Mouse (Mus musculus) mesoderm, embryonic 11.5 days (tissue): ENCODE data around the gene Gpr19.

ENCODE experiments used
- DNase-seq: peaks from one replicate; pipeline ENCODE4 v3.0.0-alpha.2; 2012; ENCODE audit warnings: low read depth, low spot score

The Gpr19 gene

GRCm38 (mm10) chr6:134923670-134924069 lies 25.3 kb upstream of the Gpr19 start:
- no peak for DNase-seq

- no peak for DNase-seq
These were observed 24.3 kb upstream of the Gpr19 start for GRCm38 (mm10) chr6:134922511-134923195.

DNA sequence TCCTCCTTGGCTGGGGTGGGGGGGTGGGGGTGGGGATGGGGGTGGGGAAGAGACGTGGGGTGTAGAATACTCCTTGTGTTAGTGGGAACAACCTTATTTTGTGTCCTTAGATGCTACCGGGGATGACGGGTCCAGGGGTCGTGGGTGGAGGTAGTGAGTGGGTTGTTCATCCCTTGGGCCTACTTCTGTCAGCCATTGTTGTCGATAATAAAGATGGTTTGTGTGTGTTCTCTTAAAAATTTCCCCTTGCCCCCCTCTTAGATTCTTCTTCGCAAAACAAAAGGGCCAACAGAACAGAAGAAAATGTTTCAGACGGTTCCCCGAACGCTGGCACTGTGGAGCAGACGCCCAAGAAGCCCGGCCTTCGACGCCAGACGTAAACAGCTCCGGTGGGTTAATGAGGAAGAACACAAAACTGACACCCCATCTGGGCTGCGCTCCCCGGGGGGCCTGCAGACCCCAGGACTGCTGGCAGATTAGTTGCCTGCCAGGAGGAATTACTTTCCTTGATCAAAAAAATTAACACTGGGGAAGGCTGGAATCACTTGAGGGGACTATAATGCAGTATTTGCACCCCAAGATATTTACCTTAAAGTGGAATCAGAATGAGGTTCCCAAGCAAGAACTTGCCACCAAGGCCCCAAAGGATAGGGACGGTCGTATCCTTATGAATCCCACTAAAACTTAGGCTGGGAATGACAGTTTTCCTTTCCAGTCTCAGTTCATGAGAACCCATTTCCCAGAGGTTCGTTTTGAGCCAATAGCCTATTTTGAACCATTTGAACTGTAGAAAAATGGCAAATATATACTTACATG lies 23.5 kb upstream of the Gpr19 start:
- no peak for DNase-seq

GRCm38 (mm10) chr6:134921014-134921694 lies 22.8 kb upstream of the Gpr19 start:
- no peak for DNase-seq

DNA sequence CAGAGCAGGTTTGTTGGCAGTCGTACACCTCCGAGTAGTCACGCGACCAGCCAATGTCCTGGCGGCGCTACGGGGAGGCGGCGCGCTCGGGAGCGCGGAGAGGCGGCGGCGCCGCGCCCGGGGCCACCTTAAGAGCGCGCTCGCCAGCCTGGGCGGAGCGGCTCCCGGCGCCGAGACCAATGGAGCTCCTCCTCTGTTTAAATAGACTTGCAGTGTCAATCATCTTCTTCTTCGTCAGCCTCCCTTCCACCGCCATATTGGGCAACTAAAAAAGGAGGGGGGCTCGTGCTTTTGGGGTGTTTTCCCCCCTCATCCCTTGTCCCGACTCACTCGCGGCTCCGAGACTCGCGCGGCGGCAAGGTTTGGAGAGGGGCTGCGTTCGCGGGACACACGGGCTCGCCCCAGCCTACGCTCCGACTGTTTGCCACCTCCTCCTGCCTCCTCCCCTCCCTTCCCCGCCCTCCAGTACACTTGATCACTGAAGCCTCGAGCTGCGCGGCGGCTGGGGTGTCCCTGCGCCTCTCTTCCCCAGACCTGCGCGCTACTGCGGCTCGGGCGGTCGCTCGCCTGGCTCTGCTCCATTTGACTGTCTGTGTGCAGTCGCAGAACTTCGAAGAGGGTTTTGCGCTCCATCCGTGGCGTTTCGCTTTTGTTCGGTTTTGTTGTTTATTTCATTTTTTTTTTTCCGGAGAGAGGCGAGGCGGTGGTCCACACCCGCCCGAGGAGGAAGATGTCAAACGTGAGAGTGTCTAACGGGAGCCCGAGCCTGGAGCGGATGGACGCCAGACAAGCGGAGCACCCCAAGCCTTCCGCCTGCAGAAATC lies 22.0 kb upstream of the Gpr19 start, which contains the start of gene Cdkn1b:
Cdkn1b (plus strand) TSS at position 212 of the 824 bp plus-strand sequence.
- peak; percentile 92 for DNase-seq

GRCm38 (mm10) chr6:134919511-134920189 lies 21.3 kb upstream of the Gpr19 start:
- DNase-seq: no peak

DNA sequence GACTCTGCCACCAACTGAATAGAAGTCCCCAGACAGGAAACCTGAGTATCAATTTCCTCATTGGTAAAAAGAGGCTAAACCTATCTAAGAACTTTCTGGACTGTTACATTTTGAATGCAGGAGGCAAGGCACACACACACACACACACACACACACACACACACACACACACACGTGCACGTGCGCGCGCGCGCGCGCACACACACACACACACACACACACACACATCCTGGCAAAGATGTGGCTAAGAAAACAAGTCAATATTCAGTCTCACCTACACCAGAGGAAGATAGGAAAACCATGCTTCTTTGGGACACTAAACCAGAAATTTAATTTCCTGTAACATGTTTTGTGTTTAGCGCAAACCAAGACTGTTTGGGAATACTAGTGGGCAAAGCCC lies 20.4 kb upstream of the Gpr19 start:
- DNase-seq: no peak

DNA sequence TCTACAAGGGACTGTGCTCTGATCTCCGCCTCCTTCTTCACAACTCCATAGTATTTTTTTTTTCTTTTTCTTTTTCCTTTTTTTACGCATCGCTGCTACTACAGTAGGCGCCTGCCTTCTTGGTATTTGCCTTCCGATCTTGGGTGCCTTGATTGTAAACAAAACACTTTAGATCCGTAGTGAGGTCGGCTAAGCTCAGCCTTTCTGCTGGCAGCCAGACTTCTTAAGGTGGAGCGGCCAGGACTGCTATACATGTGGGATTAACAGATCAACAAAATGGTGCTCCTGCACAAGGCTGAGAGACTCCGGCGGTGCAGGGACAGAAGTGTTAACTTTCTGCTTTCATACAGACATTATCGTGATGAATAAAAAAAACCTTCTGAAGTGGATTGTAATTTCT lies 18.7 kb upstream of the Gpr19 start:
- DNase-seq: no peak

- DNase-seq: no peak
These were observed 18.3 kb upstream of the Gpr19 start for GRCm38 (mm10) chr6:134916641-134917040.

DNA sequence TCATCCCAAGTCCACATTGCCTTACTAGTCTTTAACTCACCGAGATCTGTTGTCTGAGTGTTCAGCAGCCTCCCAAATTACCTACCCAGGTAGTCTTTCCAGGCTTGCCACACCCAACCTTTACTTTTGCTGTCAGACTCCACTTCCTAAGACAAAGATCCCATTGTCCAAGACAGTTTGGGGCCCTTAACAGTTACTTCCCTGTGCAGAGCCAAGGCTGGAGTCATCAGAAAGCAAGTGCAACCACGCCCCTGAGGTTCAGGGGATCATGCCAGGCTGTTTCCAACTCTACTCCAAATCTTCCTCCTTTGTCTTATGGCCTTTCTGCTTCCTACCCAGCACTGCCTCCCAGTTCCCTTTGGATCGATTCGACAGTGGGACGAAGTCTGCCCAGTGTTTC lies 16.1 kb upstream of the Gpr19 start:
- DNase-seq: no peak

DNA sequence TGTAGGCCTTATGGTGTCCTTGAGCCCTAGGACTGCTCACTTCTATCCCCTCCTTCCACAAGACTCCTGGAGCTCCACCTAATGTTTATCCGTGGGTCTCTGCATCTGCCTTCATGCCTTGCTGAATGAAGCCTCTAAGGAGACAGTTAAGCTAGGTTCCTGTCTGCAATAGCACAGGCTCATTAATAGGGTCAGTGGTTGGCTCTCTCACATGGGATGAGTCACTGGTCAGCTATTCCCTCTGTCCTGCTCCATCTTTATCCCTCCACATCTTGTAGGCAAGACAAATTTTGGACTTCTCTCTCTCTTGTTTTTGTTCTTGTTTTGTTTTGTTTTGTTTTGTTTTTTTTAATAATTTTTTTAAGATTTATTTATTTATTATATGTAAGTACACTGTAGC lies 7.4 kb upstream of the Gpr19 start:
- DNase-seq: no peak

- no peak for DNase-seq
These were observed 5.8 kb upstream of the Gpr19 start for GRCm38 (mm10) chr6:134903891-134904884.

DNA sequence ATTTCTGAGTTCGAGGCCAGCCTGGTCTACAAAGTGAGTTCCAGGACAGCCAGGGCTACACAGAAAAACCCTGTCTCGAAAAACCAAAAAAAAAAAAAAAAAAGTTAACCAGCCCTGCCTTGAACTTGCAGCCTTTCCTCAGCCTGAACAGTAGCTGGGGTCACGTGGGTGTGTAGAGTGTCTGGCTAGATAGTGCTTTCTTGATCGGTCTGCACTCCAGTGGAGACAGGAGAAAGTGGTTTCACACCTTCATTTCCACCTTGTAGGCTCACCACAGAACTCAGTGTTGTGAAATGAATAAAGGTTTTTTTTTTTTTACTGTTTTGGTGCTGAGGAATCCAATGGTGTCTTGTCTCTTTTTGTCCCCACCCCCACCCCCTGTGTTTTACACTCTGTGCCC lies 5.0 kb upstream of the Gpr19 start:
- DNase-seq: no peak

- DNase-seq: peak; percentile 94
These were observed 809 bp downstream of the Gpr19 start for GRCm38 (mm10) chr6:134897443-134898094.

DNA sequence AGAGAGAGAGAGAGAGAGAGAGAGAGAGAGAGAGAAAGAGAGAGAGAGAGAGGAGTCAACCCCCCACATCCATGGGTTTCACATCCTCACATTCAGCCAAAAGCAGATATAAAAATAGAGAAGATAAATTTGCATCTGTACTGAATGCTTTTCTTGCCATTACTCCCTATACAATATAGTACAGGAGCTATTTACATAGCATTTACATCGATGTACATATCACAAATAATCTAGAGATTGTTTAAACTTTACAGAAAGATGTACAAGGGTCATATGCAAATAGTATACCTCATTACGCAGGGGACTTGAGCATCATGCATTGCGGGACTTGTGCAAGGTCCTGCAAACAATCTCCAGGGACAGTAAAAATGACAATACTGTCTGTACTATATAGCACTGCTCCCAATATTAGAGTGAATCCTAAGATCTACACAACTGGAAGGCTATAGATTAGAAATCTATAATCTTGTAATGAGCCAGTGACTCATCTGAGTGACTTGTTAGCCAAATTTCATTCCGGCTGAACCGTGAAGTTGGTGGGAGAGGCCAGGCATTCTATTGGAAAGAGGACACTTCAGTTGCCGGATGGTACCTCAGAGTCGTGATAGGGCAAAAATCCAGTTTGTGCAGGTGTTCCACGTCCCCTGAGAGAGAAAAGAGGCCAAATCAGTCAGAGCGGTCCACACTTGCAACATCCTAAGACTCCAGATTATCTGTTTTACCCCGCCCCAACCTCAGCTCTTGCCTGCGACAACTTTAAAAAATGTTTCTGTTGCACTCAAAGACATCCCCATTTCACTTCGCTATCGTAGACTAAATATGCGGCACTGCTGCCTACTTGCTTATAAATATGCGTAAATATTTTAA lies 1.6 kb downstream of the Gpr19 start:
- DNase-seq: no peak

GRCm38 (mm10) chr6:134890436-134890835 lies 7.9 kb downstream of the Gpr19 start:
- no peak for DNase-seq

- DNase-seq: no peak
These were observed 8.6 kb downstream of the Gpr19 start for GRCm38 (mm10) chr6:134889763-134890162.

GRCm38 (mm10) chr6:134888563-134889017 lies 9.8 kb downstream of the Gpr19 start:
- DNase-seq: peak; percentile 62
